Mouse (Mus musculus) kidney, adult 2 months (tissue): Measurements from ENCODE around the gene Samd4b.

Source experiments
- CTCF ChIP-seq: fragments of 200-500 bp; conservative IDR thresholded peaks from 2 replicates; pipeline ENCODE4 v1.5.1; 2011; ENCODE audit warnings: low read depth, mild to moderate bottlenecking, control low read depth, low read length, moderate library complexity, mixed read lengths; ENCODE audit not compliant: insufficient read depth, insufficient read length
- POLR2A ChIP-seq: fragments of 200-500 bp; IDR thresholded peaks from one replicate; pipeline ENCODE4 v1.6.1; 2011; ENCODE audit warnings: low read depth, low read length, control low read depth

DNA sequence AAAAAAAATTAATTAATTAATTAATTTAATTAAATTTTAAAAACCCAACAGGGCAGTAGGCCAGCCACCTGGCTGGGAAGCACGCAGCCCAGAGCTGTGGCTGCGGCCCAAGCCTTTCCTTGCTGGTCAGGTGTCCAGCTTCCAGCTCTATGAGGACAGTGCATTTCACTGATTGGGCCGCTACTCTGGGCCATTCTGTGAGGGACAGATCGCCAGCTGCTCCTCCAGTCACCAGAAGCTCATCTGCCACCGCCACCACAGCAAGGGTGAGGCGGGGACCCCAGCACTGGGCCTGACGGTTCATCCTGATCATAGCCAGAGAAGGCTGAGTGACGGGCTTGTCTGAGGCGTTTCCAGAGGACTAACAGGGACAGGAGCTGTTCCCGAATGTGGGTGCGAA, 36.0 kb downstream of the Samd4b start:
- TF ChIP-seq POLR2A (no peak), CTCF (no peak)
